Mouse (Mus musculus): Measurements from ENCODE around the gene Adam26a. TPM values are rescaled to one million over a fixed set of nuclear protein-coding genes. Genes with fewer than 3 reads are reported as not detected.
"Not testable (repeated sequence)": the region's sequence is repeated elsewhere in the genome, so short reads cannot be mapped to it uniquely, and the experiment has no call there.

Gene Adam26a
- not detected for total RNA-seq (2021)

DNA sequence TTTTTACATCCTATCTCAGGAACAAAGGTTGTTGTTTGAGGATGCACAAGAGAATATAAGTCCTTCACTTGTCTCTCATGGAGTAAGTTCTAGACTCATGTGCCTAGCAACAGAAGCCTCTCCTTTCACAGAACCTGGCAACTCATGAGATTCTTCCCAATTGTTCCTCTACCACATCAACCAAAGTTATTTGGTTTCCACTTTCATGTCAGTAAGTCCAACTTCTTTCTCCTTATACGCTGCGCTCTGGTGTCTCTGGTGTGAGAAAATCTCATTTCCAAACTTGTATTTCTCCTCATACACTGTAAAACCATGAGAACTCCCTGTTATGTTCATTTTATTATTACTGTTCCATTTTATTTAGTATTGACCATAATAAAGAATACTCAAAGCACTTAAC lies at the start of gene Adam26a:
Adam26a (minus strand) TSS at position 101 of the 400 bp plus-strand sequence.
- DNase-seq; intact Hi-C loops (cut with DNase I): not testable (repeated sequence)

- intact Hi-C loops (cut with DNase I), result no loop called here
Measured at GRCm38 (mm10) chr8:43616046-43616445, 39.5 kb upstream of the Adam26a start.

DNA sequence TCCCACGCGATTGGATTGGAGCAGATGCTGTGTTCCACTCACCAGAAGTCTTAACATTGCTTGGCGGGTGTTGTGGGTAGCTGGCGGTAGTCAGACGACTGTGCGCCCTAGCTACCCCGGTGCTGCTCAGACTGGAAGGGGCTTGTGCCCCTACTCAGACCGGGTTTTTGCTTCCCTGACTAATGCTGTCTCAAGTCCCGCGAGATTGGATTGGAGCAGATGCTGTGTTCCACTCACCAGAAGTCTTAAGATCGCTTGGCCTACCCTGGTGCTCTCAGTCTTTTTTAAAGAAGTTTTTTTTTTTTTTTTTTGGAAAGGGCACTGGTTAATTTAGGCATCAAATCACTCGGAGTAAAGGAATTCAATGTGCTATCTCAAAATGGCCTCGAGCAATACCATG lies 27.1 kb upstream of the Adam26a start:
- DNase-seq; intact Hi-C loops (cut with DNase I): not testable (repeated sequence)

More at GRCm38 (mm10) chr8:43616046-43616445, 39.5 kb upstream of the Adam26a start:
- no peak for DNase-seq

- intact Hi-C loops (cut with DNase I); DNase-seq: not testable (repeated sequence)
Measured at GRCm38 (mm10) chr8:43603166-43603565, 26.7 kb upstream of the Adam26a start.

DNA sequence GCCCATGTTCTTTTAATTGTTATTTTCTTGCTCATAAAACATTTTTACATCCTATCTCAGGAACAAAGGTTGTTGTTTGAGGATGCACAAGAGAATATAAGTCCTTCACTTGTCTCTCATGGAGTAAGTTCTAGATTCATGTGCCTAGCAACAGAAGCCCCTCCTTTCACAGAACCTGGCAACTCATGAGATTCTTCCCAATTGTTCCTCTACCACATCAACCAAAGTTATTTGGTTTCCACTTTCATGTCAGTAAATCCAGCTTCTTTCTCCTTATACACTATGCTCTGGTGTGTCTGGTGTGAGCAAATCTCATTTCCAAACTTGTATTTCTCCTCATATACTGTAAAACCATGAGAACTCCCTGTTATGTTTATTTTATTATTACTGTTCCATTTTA lies 48.5 kb downstream of the Adam26a start, which contains the start of gene Adam26b:
Adam26b (minus strand) TSS at position 101 of the 400 bp plus-strand sequence.
- intact Hi-C loops (cut with DNase I); DNase-seq: not testable (repeated sequence)

Other genes starting within 250 kb of the Adam26a start
- not detected for gene Adam26b, start 48.6 kb downstream of the Adam26a start, total RNA-seq (2021)
- gene Gm5346, start 50.6 kb upstream of the Adam26a start, total RNA-seq (2021), result not detected
- not detected for gene Adam34, start 133.3 kb upstream of the Adam26a start, total RNA-seq (2021)

Data from heart, postnatal 10 days (tissue).